Mouse (Mus musculus) forebrain, embryonic 10.5 days (tissue): Measurements from ENCODE around the gene Tctn3. TPM values are rescaled to one million over a fixed set of nuclear protein-coding genes. Genes with fewer than 3 reads are reported as not detected.
A peak's percentile ranks its signal among the peaks of the same experiment; 100 is the strongest.

ENCODE experiments used
- DNase-seq: peaks from one replicate; pipeline ENCODE4 v3.0.0-alpha.2; 2017; ENCODE audit warnings: low spot score; ENCODE audit errors: extremely low spot score
- H3K27ac ChIP-seq: fragments of 300-500 bp; sonication (generic); 2 replicates; pipeline ENCODE4 v1.5.1; 2016; ENCODE audit warnings: mild to moderate bottlenecking
- H3K27me3 ChIP-seq: fragments of 300-500 bp; sonication (generic); 2 replicates; pipeline ENCODE4 v1.6.1; 2016; ENCODE audit warnings: mild to moderate bottlenecking; ENCODE audit not compliant: poor library complexity, severe bottlenecking
- H3K36me3 ChIP-seq: fragments of 300-500 bp; sonication (generic); replicated peaks from 2 replicates; pipeline ENCODE4 v1.6.1; 2016; ENCODE audit warnings: mild to moderate bottlenecking, moderate library complexity
- H3K4me1 ChIP-seq: fragments of 300-500 bp; sonication (generic); 2 replicates; pipeline ENCODE4 v1.6.1; 2016
- H3K4me3 ChIP-seq: fragments of 300-500 bp; sonication (generic); 2 replicates; pipeline ENCODE4 v1.5.1; 2016; ENCODE audit warnings: mild to moderate bottlenecking, moderate library complexity
- H3K9me3 ChIP-seq: fragments of 300-500 bp; sonication (generic); 2 replicates; pipeline ENCODE4 v1.6.1; 2016; ENCODE audit warnings: mild to moderate bottlenecking, moderate library complexity
- WGBS: fragments of 180-500 bp; shearing (Covaris S2); methylation state at CpG from one replicate; pipeline ENCODE4 v1.1.7; 2016; 5-methylcytosine and 5-hydroxymethylcytosine counted together
- polyA plus RNA-seq: library from polyadenylated mRNA; unstranded; fragments of >200 nt; fragmentation: Nextera tagmentation; extraction: Ambion mirVana; gene quantifications from 2 replicates; pipeline ENCODE4 v1.2.1, GENCODE M21; 2016

The Tctn3 gene
- polyA plus RNA-seq, result 12.0 and 12.6 TPM in 2 replicates

DNA sequence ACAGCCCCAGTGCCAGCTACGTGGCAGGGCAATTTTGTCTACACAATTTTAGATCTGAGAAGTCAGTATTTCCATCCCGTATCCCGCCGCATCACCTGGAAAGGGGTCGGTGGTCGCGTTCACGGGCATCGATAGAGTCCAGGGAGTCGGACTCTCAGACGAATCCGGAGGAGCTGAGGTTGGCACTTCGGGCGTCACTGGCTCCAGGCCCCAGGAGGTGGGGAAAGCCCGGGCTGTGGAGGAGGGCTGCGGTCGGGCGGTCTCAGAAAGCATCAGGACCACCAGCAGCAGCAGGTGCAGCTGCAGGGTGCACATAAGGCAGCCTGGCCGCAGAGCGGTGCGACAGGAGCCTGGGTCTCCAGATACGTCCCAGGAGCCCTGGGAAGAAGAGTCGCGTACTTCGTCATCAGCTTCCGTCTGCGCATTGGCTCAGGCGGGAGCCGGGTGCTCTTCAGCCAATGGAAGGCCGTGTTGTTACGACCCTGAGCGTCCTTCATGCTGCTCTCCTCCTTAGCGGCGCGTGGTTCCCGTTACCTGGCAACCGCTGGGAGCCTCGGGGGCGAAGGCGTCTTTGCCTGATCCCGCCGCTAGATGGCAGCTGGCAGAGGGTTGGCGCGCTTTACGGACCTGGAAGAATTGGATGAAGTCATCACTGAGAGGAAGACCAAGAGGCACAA is at the start of gene Tctn3, which contains the start of gene Entpd1:
Tctn3 (minus strand) TSS at position 404 of the 677 bp plus-strand sequence.
Entpd1 (plus strand) TSS at position 537 of the 677 bp plus-strand sequence.
- under 1% methylated on average over 45 of the region's 45 CpGs for WGBS
- no peaks in the 10 kb centered on the region for H3K9me3 ChIP-seq

DNA sequence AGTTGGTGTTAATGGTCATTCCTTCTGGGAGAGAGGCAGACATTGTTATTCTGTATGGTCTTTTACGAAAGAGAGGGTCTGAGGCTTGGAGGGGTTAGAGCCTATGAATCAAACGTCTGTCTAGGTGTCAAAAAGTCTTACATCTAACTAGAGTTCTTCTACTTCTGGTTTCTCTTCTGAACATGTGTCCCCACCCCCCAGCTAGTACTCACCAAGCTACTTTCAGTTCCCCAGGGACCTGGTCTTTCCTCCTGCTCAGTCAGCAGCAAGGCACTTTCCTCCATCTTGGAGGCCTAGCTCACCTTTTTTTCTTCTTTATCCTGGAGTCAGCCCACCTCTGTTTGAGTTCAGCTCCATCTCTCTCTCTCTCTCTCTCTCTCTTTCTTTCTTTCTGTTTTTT is 49.1 kb upstream of the Tctn3 start:
- Histone ChIP-seq H3K4me1 (peaks cover 21% of the 10 kb centered on the region), H3K4me3 (peak overlapping the region; percentile 49; the same call in 1 of the 2 replicates), H3K9me3 (no peaks in the 10 kb centered on the region), H3K27me3 (peaks cover 23% of the 10 kb centered on the region), H3K27ac (no peak overlapping the region), H3K36me3 (no peaks in the 10 kb centered on the region)
- no peak for DNase-seq
- 91% methylated on average over 2 of the region's 2 CpGs for WGBS

More for the DNA sequence above, at the start of gene Tctn3, which contains the start of gene Entpd1:
- peak within 1 kb of the TSS; percentile 84 for H3K27ac ChIP-seq
- no peaks in the 10 kb centered on the region for H3K27me3 ChIP-seq
- peak; percentile 98 for DNase-seq
- peak within 1 kb of the TSS; percentile 77 for H3K4me3 ChIP-seq
- H3K36me3 ChIP-seq, result peaks cover 29% of the 10 kb centered on the region
- H3K4me1 ChIP-seq, result peaks cover 12% of the 10 kb centered on the region

DNA sequence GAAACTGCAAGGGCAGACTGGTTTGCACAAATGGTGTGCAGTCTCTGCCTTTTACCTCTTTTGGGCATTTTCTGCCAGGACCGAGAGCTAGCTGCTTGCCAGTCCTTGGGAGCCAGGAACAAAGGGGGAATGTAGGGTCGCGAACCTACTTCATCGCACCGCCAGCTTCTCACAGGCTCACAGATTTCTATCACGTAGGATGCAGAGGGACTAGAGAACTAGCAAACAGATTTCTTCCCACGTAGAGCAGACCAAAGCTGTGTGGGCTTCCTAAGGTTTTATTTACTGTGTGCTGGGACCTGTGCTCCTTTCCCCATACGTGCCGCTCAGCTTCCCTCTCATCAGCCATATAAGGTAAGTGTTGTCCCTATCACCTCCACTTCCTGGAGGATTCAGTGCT is 48.5 kb upstream of the Tctn3 start:
- H3K9me3 ChIP-seq, result no peaks in the 10 kb centered on the region
- no peaks in the 10 kb centered on the region for H3K36me3 ChIP-seq
- H3K4me1 ChIP-seq, result peaks cover 21% of the 10 kb centered on the region
- 20% methylated on average over 9 of the region's 9 CpGs for WGBS
- H3K4me3 ChIP-seq, result peak overlapping the region; percentile 49
- DNase-seq, result no peak
- H3K27ac ChIP-seq, result peak overlapping the region; percentile 82
- H3K27me3 ChIP-seq, result peaks cover 23% of the 10 kb centered on the region

DNA sequence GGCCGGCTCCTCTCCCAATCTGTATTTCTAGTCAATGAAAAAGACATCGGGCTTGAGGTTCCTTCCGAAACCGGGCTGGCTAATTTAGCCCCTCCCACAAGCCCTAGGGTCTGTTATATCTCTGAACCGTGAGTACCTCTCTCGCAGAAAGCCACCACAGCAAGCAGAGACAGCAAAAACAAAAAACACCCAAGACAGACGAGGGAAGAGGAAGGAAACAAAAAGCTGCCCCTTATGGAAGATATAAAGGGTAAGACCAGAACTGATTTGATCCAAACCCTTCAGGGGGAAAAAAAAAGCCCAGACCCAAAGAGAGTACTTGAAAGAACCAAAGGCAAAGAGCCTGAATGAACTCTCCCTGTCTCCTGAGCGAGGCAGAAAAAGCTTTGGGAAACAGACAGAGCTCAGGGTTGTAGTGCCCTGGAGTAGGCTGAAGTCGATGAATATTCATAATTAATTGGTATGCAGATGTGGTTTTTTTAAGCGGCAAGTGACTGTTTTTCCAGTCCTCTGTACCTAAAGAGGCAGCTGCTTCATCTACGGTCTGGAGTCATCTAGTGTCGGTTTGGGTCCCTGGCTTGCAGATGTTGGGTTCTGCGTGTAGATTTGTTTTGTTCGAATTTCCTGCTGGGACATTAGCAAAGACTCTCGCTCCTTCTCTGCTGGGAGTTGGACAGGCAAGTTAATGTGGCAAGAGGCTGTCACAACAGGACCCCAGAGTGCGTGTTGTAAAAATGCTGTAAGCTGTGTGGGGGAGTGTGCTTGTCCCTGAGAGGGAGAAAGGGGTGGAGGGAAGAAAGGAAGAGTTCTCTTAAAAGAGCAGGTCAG is 47.8 kb upstream of the Tctn3 start:
- H3K4me3 ChIP-seq, result peak overlapping the region; percentile 49
- peaks cover 23% of the 10 kb centered on the region for H3K27me3 ChIP-seq
- peak; percentile 27 for DNase-seq
- H3K4me1 ChIP-seq, result peaks cover 21% of the 10 kb centered on the region
- H3K36me3 ChIP-seq, result no peaks in the 10 kb centered on the region
- no peaks in the 10 kb centered on the region for H3K9me3 ChIP-seq
- peak overlapping the region; percentile 82 for H3K27ac ChIP-seq
- 3% methylated on average over 16 of the region's 16 CpGs for WGBS

DNA sequence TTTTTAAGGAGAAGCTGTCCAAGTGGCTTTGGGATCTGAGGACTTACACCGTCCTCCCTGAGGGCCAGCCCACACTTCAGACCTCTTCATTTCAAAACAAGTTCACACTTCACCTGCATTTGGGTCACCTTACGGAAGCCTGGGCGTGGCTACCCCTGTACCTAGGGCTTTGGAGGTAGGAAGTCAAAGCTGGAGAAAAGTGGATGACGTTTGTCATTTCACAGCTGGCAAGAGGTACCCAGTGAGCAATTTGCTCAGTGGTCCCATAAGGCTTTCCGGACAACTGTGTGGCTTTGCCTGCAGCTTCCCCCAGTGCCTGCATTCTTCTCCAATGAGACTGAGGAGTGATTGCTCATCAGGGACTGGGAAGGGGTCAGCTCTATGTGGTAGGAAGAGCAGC is 46.9 kb upstream of the Tctn3 start:
- peaks cover 21% of the 10 kb centered on the region for H3K4me1 ChIP-seq
- no peak overlapping the region for H3K27ac ChIP-seq
- DNase-seq, result no peak
- 64% methylated on average over 5 of the region's 5 CpGs for WGBS
- no peaks in the 10 kb centered on the region for H3K9me3 ChIP-seq
- H3K36me3 ChIP-seq, result no peaks in the 10 kb centered on the region
- H3K4me3 ChIP-seq, result no peak overlapping the region
- peaks cover 23% of the 10 kb centered on the region for H3K27me3 ChIP-seq

DNA sequence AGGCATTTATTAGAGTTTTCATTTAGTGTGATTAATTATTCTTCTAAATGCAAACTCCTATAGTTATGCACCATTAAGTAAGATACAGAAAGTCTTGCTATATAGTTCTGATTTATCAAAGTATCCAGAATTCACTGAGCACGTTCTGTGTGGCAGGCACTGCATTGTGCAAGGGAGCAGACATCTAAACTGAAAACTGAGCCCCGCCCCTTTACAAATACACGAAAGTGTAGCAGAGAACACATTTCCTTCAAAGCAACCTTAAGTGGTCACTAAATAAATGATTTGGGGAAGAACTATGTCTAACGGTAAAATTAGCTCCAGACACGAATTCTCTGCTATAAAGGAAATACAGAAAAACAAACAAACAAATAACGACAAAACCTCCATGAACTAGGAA is 46.2 kb upstream of the Tctn3 start:
- 79% methylated on average over 6 of the region's 6 CpGs for WGBS
- Histone ChIP-seq H3K27ac (no peak overlapping the region), H3K27me3 (peaks cover 23% of the 10 kb centered on the region), H3K4me3 (no peak overlapping the region), H3K36me3 (no peaks in the 10 kb centered on the region), H3K4me1 (peaks cover 21% of the 10 kb centered on the region), H3K9me3 (no peaks in the 10 kb centered on the region)
- DNase-seq, result no peak

DNA sequence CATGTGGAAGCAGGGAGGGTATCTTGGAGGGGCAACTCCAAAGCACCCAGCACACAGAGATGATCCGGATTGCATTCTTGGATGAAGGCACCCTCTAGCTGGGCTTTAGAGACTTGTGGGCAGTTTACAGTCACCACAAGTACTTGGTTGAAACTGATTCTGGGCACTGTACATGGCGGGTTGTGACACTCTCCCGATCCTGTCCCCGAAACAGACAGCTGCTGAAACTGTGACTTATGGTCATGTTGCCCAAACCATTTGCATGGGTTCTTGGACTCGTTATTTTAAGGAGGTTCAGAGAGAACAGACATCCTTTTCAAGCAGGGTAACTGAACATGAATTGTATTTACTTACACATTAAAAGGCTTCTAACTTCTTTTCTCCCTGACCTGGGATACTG is 44.2 kb upstream of the Tctn3 start:
- WGBS, result 86% methylated on average over 5 of the region's 5 CpGs
- H3K36me3 ChIP-seq, result no peaks in the 10 kb centered on the region
- H3K4me1 ChIP-seq, result peaks cover 28% of the 10 kb centered on the region
- peaks cover 16% of the 10 kb centered on the region for H3K27me3 ChIP-seq
- no peak for DNase-seq
- no peaks in the 10 kb centered on the region for H3K9me3 ChIP-seq
- no peak overlapping the region for H3K27ac ChIP-seq
- H3K4me3 ChIP-seq, result no peak overlapping the region

DNA sequence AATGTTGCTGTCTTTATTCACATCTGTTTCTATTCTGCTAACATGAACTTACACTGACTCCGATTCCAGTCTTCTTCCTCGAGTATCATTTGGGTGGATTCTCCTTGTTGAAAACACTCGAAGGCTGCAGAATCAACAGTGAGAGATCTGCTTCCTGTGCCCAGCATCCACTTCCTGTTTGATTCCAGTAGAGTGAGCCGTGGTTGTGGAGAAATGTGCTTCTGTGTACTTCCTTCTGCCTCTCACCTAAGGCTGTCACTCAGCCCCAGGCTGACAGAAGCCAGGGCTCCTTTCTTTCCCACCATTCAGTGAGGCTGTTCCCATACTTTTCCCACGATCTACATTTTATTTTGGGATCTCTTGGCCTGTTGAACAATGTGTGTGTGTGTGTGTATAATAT is 38.1 kb upstream of the Tctn3 start:
- peaks cover 13% of the 10 kb centered on the region; the same call in 1 of the 2 replicates for H3K4me1 ChIP-seq
- H3K4me3 ChIP-seq, result no peak overlapping the region
- DNase-seq, result no peak
- H3K27ac ChIP-seq, result no peak overlapping the region
- H3K36me3 ChIP-seq, result no peaks in the 10 kb centered on the region
- H3K9me3 ChIP-seq, result no peaks in the 10 kb centered on the region
- no peaks in the 10 kb centered on the region for H3K27me3 ChIP-seq
- WGBS, result 79% methylated on average over 5 of the region's 5 CpGs

DNA sequence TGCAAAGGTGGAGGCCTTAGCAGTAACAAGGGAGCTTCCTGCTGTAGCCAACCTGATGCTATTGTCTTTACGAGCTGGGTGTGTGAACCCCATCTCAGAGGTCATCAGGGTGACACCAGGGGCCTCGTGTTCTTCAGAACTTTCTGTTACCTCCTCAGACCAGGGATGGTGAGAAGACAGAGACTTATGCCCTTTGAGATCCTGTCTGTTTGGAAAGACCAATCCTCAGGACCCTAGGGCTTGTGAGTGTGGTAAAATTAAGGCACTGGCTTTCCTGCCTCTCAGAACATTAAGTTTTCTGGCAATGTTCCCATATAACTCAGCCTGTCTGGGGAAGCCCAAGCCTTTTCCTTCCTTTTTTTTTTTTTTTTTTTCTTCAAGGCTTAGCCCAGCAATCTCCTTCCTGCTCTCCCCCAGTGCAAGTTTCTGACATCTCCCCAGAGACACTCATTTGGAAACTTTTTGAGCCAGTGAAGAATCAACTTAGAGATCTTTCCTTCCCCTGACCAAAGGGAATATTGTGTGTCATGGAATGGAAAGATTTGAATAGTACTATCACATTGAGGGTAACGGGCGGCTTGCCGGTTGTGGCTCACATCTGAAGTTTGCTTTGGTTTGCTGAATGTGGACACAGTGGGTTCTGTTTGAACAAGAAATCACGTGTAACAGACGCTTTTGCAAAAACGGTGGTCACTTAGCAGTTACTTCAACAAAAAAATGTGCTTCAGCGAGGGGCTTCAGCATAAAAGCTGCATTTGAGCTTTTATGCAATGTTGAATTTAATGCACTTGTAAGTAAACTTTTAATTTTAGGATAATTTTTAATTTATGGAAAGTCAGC is 35.5 kb upstream of the Tctn3 start:
- Histone ChIP-seq H3K27ac (no peak overlapping the region), H3K36me3 (no peaks in the 10 kb centered on the region), H3K9me3 (no peaks in the 10 kb centered on the region), H3K4me1 (peaks cover 13% of the 10 kb centered on the region; the same call in 1 of the 2 replicates), H3K27me3 (no peaks in the 10 kb centered on the region), H3K4me3 (no peak overlapping the region)
- no peak for DNase-seq
- 75% methylated on average over 9 of the region's 9 CpGs for WGBS

DNA sequence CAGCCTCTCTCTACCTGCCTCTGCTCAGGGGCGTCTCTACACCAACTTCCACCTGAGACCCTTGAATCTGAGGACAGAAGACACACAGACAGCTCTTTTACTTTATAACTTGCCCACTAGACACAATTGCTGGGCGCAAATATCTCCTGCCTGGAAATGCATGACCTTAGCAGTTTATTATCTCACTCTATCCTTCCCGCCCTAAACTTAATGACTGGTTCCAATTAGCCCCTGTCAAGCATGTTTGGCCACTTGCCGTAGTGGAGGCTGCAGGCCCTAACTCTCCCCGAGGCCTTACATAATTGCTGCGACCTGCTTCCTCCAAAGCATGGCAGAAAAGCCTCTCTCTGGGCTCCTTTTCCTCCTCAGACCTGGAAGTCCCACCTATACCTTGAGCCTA is 34.3 kb upstream of the Tctn3 start:
- no peak for DNase-seq
- Histone ChIP-seq H3K36me3 (no peaks in the 10 kb centered on the region), H3K27me3 (no peaks in the 10 kb centered on the region), H3K9me3 (no peaks in the 10 kb centered on the region), H3K4me1 (peaks cover 7% of the 10 kb centered on the region; the same call in 1 of the 2 replicates), H3K27ac (no peak overlapping the region), H3K4me3 (no peak overlapping the region)
- WGBS, result 67% methylated on average over 6 of the region's 6 CpGs

DNA sequence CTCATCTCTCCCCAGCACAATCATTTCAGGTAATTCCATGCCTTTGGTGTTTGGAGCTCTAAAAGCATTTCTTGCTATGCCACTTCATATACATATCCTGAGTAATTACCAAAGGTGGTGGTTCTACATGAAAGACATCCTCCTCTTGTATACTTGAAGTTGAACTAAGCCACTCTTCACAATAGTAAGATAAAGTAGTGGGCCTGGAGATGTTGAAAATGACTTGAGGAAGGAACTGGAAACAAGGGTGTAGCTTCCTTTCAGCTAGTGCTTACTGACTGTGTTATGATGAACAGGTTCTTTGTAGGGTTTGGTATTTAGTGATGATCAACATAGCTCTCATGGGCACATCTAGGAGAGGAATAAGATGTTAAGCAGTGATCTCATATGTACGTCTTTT is 31.8 kb upstream of the Tctn3 start:
- Histone ChIP-seq H3K4me3 (no peak overlapping the region), H3K4me1 (peaks cover 6% of the 10 kb centered on the region; the same call in 1 of the 2 replicates), H3K27ac (no peak overlapping the region), H3K36me3 (no peaks in the 10 kb centered on the region), H3K27me3 (no peaks in the 10 kb centered on the region), H3K9me3 (no peaks in the 10 kb centered on the region)
- DNase-seq, result no peak
- 93% methylated on average over 1 of the region's 1 CpGs for WGBS

DNA sequence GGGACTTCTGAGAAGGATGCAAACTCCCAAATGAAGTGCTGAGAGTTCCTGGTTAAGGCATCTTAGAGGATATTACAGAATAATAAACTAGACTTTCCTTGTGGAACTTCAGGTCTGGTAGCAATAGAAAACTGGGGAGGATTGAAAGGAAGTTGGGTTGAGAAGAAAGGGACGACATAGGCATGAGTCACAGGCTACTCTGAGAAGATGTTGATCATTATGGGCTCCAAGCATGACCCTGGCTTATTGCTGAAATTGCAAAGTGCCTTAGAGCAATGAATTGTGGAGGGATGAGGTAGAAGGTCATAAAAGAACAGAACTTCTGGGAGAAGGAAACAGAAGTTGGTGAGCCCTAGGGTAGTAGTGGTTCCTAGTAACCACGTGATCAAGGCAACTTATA is 28.8 kb upstream of the Tctn3 start:
- Histone ChIP-seq H3K27ac (no peak overlapping the region), H3K4me3 (no peak overlapping the region), H3K36me3 (no peaks in the 10 kb centered on the region), H3K27me3 (no peaks in the 10 kb centered on the region), H3K9me3 (no peaks in the 10 kb centered on the region), H3K4me1 (no peaks in the 10 kb centered on the region)
- DNase-seq, result no peak
- 86% methylated on average over 2 of the region's 2 CpGs for WGBS
